Mouse (Mus musculus): ENCODE measurements at regions not wholly inside any gene's neighbourhood (a gene's known extent, or its start where the extent isn't known, plus 50 kb on each side); places are given as distances from the start of the nearest gene placed in this dataset.

DNA sequence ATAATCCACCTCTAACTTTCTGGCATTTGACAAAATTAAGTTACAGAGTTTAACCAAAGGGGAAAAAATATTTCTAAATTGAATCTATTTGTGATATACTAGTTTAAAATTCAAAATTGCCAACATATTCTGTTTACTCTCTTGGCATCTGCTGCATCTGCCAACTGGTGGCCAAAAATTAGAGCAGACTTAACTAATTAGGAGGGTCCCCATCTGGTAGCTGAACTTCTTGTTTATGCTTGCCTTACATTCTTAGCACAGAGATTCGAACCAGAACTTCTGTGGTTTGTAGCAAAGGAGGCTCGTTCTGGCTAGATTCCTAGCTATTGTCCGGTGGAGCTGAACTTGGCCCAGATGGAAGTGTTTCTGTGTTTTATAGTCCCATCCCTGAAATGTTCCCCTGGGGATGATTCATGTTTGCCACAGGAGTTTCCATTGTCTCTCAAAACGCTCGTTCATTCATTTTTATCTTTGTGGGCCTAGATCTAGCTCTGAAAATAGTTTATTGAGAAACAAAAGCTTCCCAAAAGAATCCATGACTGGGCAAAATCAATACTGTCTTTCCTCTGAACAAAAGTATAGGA is 3461.5 kb upstream of the Gm7489 start:
- no peak for DNase-seq (ENCODE audit: low spot score in 2 of 2)

DNA sequence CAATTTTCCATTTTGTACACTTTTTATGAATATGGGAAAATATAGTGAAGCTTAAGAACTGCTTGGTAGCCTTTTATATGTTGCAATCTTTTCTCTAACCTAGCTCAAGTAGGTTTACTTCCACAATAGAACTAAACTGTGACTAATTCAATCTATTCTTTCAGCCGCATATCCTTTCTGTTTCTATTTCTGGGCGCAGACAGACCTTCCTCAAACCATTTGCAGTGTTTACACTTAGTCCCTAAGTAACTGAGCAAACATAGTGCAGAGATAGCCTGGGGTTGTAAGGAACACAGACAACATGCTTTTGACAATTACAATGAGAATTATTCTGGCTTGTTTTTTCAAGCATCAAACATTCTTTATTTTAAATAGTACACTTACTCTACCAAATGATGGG is 3435.1 kb upstream of the Gm7489 start:
- DNase-seq (ENCODE audit: low spot score in 2 of 2), result no peak

DNA sequence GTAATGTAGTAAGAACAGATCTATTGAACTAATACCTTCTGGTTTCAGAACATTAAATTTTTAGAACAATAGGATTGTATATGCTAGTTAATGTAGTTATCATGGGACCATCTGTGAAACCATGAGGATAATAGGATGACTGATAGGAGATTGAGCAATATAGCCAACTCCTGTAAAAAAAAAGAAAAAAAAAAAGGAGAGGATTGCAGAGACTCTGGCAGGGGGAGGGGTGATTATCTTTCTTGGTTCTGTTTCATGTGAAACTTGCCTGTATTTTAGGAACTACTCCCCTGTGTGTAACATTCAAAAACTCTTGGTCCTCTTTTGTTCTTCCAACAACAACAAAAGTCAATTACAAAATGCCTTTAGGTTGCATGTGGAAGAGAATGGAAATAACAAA is 3412.1 kb upstream of the Gm7489 start:
- no peak for DNase-seq (ENCODE audit: low spot score in 2 of 2)

DNA sequence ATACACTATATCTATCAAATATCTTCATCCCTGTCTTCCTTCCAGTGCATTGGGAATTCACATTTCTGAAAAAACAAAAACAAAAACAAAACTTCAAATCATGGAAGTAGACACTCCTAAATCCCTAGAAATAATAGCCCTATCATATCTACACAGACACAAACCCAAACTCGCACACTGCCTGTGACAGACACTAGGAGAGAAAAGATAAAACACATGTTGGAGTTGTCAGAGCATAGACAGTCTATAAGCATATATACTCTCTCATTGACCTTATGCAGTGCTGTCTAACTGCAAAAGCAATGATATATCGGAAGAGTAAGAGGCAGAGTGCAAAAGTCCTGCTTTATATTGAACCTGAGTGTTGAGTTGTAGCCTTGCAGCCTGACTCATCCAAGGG is 3386.0 kb upstream of the Gm7489 start:
- no peak for DNase-seq (ENCODE audit: low spot score in 2 of 2)

DNA sequence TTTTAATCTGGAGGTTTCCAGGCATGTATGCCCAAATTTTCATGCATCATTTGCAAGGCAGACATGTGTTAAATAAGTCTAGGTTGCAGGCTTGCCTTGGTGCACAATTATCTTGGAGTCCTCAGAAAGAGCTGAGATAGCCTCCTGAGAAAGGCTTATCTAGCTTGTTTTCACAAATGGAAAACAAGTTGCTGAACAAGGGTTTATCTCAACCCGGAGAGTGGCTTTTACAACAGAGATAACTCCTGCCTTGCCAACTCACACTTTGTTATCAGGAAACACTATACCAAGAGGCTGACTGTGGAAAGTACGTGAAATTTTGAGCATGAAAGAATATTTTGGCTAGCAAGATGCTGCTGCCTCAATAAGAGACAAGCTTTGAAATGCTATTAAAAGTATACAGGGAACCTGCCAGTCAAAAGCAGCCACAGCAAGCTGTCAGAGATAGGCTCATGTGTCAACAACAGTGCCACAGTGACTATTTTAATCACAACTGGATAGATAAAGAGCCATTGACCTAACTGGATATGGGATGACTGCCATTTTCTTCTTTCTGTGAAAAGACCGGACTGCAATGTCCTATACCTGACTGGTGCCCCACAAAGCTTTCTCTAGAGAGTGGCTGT is 3376.6 kb upstream of the Gm7489 start:
- DNase-seq (ENCODE audit: low spot score in 2 of 2), result no peak

DNA sequence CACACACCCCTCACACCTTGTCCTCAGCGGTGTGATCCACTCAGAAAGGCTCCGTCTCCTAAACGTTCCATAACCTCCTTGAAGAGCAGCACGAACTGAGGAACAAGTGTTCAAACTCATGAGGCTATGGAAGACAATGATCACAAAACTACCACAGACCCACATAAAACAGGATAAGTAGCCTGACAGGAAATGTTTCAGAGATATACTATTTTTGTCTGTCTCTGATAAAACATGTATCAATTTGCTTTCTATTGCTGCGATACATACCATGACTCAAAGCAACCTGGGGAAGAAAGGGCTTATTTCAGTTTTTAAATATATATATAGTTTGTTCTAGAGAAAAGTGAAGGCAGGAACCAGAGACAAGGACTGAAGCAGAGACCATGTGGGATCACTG is 3371.7 kb upstream of the Gm7489 start:
- no peak for DNase-seq (ENCODE audit: low spot score in 2 of 2)

DNA sequence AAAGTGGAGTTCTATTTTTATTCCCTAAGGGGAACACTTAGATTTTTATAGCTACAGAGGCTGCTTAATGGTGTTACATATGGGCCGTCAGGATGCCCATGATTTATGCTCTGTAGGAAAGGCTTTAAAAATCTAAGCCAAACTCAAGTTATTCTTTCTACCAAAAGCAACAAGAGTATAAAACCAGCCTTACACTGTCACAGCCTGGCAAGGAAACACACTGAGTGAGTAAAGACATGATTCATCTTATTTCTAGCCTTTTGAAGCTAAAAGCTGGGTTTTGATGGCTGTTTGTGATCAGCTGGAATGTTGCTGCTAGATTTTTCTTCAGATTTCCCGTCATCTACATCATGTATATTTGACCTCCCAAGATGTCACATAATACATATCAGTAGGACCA is 3359.9 kb upstream of the Gm7489 start:
- no peak for DNase-seq (ENCODE audit: low spot score in 2 of 2)

DNA sequence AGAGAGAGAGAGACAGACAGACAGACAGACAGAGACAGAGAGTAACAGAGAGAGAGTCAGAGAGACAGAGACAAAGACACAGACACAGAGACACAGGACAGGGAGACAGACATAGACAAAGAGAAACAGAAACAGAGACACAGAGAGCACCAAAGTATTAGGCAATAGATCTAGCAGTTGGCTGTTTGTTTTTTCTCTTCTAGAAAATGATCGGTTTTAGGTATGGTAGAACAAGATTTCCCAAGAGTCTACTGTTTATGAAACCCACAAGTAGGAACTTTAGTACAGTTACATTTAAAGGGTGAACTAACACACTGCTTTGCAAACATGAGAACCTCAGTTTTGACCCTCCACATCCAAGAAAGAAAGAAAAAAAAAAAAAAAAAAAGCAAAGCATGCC is 3350.2 kb upstream of the Gm7489 start:
- DNase-seq (ENCODE audit: low spot score in 2 of 2), result no peak

DNA sequence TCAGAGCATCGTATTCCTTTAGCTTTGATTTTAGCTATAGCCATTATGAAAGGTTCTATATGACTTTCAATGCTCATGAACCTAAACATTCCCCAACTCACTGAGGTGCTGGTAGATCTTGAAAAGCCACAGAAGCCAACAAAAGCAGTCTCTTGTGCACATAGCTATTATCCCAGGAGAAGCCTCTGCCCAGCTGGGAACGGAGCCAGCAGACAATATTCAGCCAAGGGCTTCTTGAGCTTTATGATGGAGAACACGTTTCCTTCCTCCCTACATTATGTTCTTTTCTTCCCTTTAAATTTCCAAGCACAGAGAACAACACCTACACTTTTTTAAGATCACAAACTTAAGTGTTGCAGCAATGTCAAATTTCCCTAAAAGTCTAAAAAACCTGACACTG is 3321.1 kb upstream of the Gm7489 start:
- DNase-seq (ENCODE audit: low spot score in 2 of 2), result no peak

DNA sequence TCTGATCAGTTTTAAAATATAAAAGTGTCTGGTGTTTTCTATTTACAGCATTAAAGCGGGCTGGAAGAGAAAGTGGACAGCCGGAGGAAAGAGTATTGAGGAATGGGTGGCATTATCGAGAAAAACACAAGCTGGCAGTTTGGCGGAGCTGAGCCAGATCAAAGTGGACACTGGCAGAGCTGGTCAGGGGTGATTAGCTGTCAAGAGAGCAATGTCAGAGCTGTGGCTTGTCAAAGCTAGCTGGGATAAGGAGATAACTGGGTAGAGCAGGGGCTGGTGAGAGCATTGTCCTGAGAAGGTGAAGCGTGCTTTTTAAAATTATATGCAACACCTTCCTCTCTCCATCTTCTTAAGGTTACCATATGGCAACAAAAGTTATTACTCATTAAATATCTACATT is 3303.9 kb upstream of the Gm7489 start:
- no peak for DNase-seq (ENCODE audit: low spot score in 2 of 2)

DNA sequence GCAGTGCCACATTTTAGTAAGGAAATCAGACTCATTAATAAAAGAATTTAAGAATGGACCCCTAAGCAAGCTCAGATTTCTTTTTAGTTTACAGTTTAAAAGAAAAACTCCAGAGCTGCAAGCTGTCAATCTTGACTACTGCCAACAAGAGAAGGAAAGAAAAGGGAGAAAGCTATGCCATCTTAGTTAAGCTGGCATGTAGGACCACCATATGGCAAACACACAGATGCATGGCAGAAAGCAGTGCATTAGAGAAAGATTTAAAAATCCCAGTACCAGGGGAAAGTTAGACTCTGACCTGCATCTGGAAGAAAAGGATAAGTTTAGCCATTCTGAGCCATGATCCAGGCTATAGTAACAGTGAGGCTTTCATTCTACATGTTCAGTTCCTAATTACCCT is 3300.8 kb upstream of the Gm7489 start:
- DNase-seq (ENCODE audit: low spot score in 2 of 2), result no peak

DNA sequence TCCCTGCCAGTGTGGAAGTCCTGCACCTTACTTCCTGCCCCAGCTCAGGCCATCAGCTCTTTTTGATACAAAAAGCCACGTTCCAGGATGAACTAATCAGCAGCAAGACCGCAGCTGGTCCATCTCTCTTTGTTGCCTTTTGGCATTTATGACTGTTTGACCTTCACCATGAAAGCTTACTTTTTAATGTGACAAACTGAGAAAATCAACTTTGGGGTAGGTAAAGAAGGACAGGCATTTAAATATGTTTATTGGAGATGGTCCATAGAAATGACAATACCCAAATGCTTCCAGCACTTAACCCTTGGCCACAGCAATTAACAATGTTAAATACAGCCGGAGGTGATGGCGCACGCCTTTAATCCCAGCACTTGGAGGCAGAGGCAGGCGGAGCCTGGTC is 3299.2 kb upstream of the Gm7489 start:
- DNase-seq (ENCODE audit: low spot score in 2 of 2), result no peak
